Mouse (Mus musculus) myocyte (in vitro differentiated cells): ENCODE measurements around the gene Spata16.

Source experiments
- E2F4 ChIP-seq: IDR thresholded peaks from one replicate; pipeline ENCODE4 v1.6.1; 2011; ENCODE audit warnings: mild to moderate bottlenecking, control low read depth, moderate library complexity; ENCODE audit not compliant: insufficient read depth
- MAX ChIP-seq: IDR thresholded peaks from one replicate; pipeline ENCODE4 v1.6.1; 2011; ENCODE audit warnings: low read depth, mild to moderate bottlenecking, control low read depth
- POLR2A ChIP-seq: IDR thresholded peaks from one replicate; pipeline ENCODE4 v1.6.1; 2011; ENCODE audit warnings: low read depth, mild to moderate bottlenecking, control low read depth, moderate library complexity; ENCODE audit not compliant: insufficient read length
- TCF12 ChIP-seq: IDR thresholded peaks from one replicate; pipeline ENCODE4 v1.6.1; 2011; ENCODE audit warnings: mild to moderate bottlenecking, control low read depth; ENCODE audit not compliant: poor library complexity, insufficient read depth, severe bottlenecking
- TCF3 ChIP-seq: IDR thresholded peaks from one replicate; pipeline ENCODE4 v1.6.1; 2011; ENCODE audit warnings: low read depth, control low read depth; ENCODE audit not compliant: insufficient read length

DNA sequence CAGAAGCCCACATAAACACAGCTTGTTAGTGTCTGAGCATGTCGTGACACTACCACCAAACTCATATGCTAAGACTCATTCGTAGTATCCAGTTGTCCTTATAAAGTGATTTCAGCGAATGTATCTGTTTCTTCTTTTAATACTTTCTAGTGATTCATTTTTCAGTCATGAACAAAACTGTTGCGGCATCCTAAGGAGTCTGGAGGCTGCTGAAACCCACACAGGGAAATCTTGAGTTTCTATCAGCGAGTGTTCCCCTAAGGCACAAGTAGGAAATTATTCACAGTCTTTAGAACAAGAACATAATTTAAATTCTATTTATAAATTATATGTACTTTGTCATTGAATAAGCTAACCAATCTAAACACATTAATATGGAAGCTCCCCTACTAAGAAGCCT lies 216.1 kb downstream of the Spata16 start:
- no peak for TF ChIP-seq TCF3
- no peak for TF ChIP-seq MAX
- TF ChIP-seq TCF12: no peak
- no peak for TF ChIP-seq POLR2A
- no peak for TF ChIP-seq E2F4
